Mouse (Mus musculus): ENCODE measurements around the gene Shf. TPM values are rescaled to one million over a fixed set of nuclear protein-coding genes. Genes with fewer than 3 reads are reported as not detected.
A peak's percentile ranks its signal among the peaks of the same experiment; 100 is the strongest.

The Shf gene
- total RNA-seq, 2 experiments from 2014 or later = 64.9 to 72.2 TPM

- DNase-seq (ENCODE audit: low spot score in 2 of 2) = peak in 1 of 2 experiments; percentile 27
- intact Hi-C loops (cut with DNase I) = no loop called here
These were observed 56.1 kb downstream of the Shf start for GRCm38 (mm10) chr2:122312722-122313417.

DNA sequence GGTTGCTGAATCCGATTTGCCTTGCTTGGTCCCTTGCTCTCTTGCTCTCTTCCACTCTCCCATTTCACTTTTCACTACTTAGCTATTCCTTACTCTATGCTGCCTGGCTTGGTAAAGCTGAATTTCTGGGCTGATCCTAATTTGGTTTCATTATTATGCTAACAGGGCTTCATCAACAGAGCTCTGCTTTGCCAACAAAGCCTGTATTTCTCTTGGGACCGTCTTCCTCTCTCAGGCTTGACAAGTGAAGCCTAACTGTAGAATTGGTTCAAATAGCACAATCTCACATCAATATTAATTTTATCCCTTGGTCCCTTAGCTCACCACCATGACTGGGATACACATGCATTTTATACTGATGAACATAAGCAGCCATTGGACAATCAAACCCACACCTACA lies 57.4 kb downstream of the Shf start:
- DNase-seq (ENCODE audit: low spot score in 2 of 2) = no peak
- intact Hi-C loops (cut with DNase I) = no loop called here

GRCm38 (mm10) chr2:122309647-122310046 lies 59.3 kb downstream of the Shf start:
- no peak for DNase-seq (ENCODE audit: low spot score in 2 of 2)
- intact Hi-C loops (cut with DNase I) = no loop called here

DNA sequence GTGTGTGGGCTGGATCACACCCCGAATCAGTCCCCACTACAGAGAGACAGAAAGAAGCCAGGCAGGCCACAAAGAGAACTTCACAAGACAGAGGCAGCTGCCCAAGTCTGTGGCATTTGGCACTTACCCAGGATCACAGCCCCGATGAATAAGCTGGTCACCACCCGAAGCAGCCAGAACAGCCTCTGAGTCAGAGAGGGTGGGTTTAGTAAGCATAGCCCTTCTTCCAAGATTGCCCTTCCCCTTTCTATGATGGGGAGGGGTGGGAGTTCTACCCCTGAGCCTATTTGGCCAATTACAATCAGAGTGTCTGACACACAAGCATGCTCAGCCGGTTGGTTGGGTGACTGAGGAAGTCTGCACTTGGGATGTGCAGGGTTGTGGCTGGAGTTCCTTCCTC lies 62.8 kb downstream of the Shf start:
- intact Hi-C loops (cut with DNase I) = no loop called here
- DNase-seq (ENCODE audit: low spot score in 2 of 2) = peak; percentile 14 to 22

- intact Hi-C loops (cut with DNase I) = no loop called here
- no peak for DNase-seq (ENCODE audit: low spot score in 2 of 2)
These were observed 63.7 kb downstream of the Shf start for GRCm38 (mm10) chr2:122305097-122305892.

- intact Hi-C loops (cut with DNase I) = loop anchor here (5.0 kb wide), 1 partner anchor 73 kb away; no protein-coding TSS in a partner anchor
These were observed 64.4 kb downstream of the Shf start for GRCm38 (mm10) chr2:122304544-122304943.

GRCm38 (mm10) chr2:122302574-122303241 lies 66.3 kb downstream of the Shf start:
- peak; percentile 52 to 73 for DNase-seq (ENCODE audit: low spot score in 2 of 2)
- intact Hi-C loops (cut with DNase I) = loop anchor here (1.0 to 5.0 kb wide), 2 partner anchors 75 to 108 kb away; no protein-coding TSS in a partner anchor

More at GRCm38 (mm10) chr2:122304544-122304943, 64.4 kb downstream of the Shf start:
- no peak for DNase-seq (ENCODE audit: low spot score in 2 of 2)

DNA sequence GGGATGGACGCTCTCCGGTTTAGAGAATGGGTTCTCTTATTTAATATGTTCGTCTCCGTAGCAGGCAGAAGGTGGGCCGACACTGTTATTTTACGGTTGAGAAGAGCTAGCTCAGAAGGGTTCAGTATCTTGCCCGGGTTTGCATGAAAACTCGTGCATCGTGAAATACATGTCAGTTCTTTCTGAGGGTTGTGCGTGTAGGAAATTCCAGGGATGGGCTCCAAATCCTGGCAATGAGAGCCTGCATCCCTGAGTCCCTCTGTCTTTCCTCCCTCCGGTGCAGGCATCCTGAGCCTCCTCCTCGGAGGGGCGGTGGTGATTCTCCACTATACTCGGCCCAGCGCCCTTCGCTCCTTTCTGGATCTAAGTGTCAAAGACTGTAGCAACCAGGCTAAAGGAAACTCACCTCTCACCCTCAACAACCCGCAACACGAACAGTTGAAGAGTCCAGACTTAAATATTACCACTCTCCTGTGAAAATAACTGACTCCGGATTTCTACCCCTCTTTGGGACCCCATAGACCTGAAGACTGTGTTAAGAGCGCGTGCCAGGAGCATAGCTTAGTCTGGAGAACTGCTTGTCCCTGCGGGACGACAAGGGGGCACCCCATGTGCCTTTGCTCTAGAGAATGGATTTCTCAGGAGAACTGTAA lies 66.9 kb downstream of the Shf start:
- intact Hi-C loops (cut with DNase I) = loop anchor here (1.0 to 5.0 kb wide), 2 partner anchors 75 to 108 kb away; no protein-coding TSS in a partner anchor
- no peak for DNase-seq (ENCODE audit: low spot score in 2 of 2)

GRCm38 (mm10) chr2:122301081-122301920 lies 67.7 kb downstream of the Shf start:
- intact Hi-C loops (cut with DNase I) = loop anchor here (5.0 kb wide), 1 partner anchor 76 kb away; no protein-coding TSS in a partner anchor
- peak; percentile 22 to 23 for DNase-seq (ENCODE audit: low spot score in 2 of 2)

- intact Hi-C loops (cut with DNase I) = loop anchor here (5.0 kb wide), 1 partner anchor 77 kb away; no protein-coding TSS in a partner anchor
- DNase-seq (ENCODE audit: low spot score in 2 of 2) = no peak
These were observed 68.3 kb downstream of the Shf start for GRCm38 (mm10) chr2:122300656-122301020.

DNA sequence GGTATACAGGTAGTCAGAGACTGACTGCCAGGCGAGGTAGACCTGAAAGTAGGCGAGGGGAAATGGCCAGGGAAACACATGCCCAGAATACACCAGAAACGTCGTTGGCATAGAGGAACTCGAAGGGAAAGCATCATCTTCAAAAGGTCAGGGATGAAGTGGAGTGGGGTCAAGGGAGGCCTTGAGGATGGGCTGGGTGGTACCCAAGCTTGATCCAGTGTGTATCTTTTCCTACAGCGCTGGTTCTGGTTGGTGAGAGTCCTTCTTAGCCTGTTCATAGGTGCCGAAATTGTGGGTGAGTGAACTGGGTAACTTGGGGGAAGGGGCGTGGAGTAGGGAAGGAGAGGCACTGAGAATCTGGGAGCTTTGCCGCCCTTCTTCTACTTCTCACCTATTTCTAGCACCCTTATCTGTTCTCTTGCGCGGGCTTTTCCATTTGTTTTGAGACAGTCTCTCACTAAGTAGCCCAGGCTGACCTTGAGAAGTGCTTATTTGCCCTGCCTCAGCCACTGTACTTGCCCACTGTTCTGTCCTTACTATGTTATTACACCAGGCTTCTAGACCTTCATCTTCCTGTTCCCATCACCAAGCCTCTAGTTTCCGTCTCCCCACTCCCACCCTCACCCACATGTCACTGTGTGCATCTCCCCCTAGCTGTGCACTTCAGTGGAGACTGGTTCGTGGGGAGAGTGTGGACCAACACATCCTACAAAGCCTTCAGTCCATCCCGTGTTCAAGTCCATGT lies 68.9 kb downstream of the Shf start:
- intact Hi-C loops (cut with DNase I) = loop anchor here (5.0 kb wide), 1 partner anchor 77 kb away; no protein-coding TSS in a partner anchor
- no peak for DNase-seq (ENCODE audit: low spot score in 2 of 2)

Other genes with a start within 250 kb of the Shf start
- gene B2m, start 221.5 kb downstream of the Shf start, total RNA-seq (2021) = 100 to 1,000 TPM; 104 to 107 TPM
- gene Trim69, start 208.5 kb downstream of the Shf start, total RNA-seq (2021) = not detected
- not detected for gene Patl2, start 183.0 kb downstream of the Shf start, total RNA-seq (2021)
- gene Terb2, start 182.9 kb downstream of the Shf start, total RNA-seq (2021) = not detected
- gene Sord, start 134.4 kb downstream of the Shf start, total RNA-seq (2021) = 10 to 100 TPM; 14.8 to 14.9 TPM
- gene Duox2, start 70.7 kb downstream of the Shf start, total RNA-seq (2021) = under 1 TPM in 1 of 2 experiments, not detected in 1; 0.07 TPM
- not detected for gene Duoxa2, start 70.3 kb downstream of the Shf start, total RNA-seq (2021)
- gene Duoxa1, start 55.4 kb downstream of the Shf start, total RNA-seq (2021) = not detected
- gene Duox1, start 53.5 kb downstream of the Shf start, total RNA-seq (2021) = under 1 TPM in 1 of 2 experiments, not detected in 1; 0.07 TPM
- not detected for gene Slc28a2, start 57.3 kb upstream of the Shf start, total RNA-seq (2021)
- gene Gm14085, start 115.8 kb upstream of the Shf start, total RNA-seq (2021) = under 1 TPM in 1 of 2 experiments, not detected in 1; 0.09 TPM
- gene Gatm, start 242.1 kb upstream of the Shf start, total RNA-seq (2021) = 10 to 100 TPM; 53.7 to 55.2 TPM

All from left cerebral cortex, postnatal 25 days (tissue).